Mouse (Mus musculus) inflammation-experienced regulatory T-cells (primary cell): Measurements from ENCODE around the gene Malrd1. TPM values are rescaled to one million over a fixed set of nuclear protein-coding genes. Genes with fewer than 3 reads are reported as not detected.

ENCODE experiments used
- polyA plus RNA-seq, 2 experiments: library from polyadenylated mRNA; unstranded; fragments of 100-300 nt; shearing (Covaris generic); gene quantifications; one replicate each; pipeline ENCODE4 v1.2.1; 2017

The Malrd1 gene
- under 1 TPM; 0.02 to 0.16 TPM for polyA plus RNA-seq

DNA sequence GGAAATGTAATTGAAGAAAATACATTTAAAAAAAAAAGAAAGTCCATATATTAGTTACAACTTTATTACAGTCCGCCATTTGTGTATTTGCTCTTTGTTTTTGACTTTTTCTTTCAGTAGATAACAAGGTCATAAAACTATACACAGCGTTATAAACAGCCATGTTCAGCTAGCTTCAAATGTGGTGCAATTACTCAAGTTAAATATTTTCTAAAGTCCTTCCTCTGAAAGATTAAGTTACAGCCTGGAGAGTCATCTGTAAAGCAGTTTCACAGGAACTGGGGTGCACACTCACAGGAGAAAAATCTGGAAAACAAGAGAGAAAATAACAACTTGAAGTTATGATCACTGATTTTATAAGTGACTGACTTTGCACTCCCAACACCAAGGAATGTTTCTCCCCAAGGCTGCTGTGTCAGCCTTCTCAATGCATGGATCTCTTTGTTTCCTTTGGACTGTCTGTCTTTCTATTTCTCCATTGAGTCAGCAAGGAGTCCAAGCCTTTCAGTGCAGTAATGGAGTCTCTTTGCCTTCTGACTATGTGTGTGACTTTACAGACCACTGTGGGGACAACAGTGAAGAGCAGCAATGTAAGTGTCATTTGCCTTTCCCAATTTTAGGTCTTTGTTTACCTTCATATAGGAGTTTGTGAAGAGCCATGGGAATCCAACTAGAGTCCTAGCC, at the start of gene Malrd1:
Gene Malrd1 (plus strand): TSS at position 239 of the 684 bp plus-strand sequence.

